ENCODE assay signal across 43 mouse cellular contexts in genomic region chr11:100219304-100219703, GRCm38 (mm10). TPM values are rescaled to one million over a fixed set of nuclear protein-coding genes. Genes with fewer than 3 reads are reported as not detected.
"Had no signal": no experiment of that assay in that cellular context is flagged by ENCODE, and none has a peak within 500 bp of the region (broad histone marks: within the 10 kb centered on the region; RNA-seq: fewer than 3 reads in every experiment).

No protein-coding gene starts in this region.

- DNase-seq: heart, postnatal 10 days; heart, postnatal 14 days; heart, postnatal 36 days; heart, postnatal 4 days; kidney, adult 11 months; kidney, adult 18-20 months; kidney, adult 2 months; kidney, adult 9 months; kidney, postnatal 10 days; kidney, postnatal 14 days; kidney, postnatal 25 days; kidney, postnatal 36 days; kidney, postnatal 4 days; layer of hippocampus, adult 9-11 months; layer of hippocampus, postnatal 36 days had no signal

- H3K36me3 ChIP-seq: heart, embryonic 10.5 days; heart, embryonic 12.5 days; heart, embryonic 13.5 days; heart, embryonic 15.5 days; hindbrain, embryonic 10.5 days; hindbrain, embryonic 12.5 days; hindbrain, embryonic 13.5 days; hindbrain, embryonic 15.5 days; intestine, embryonic 15.5 days; kidney, embryonic 15.5 days had no signal

- H3K27ac ChIP-seq: heart, embryonic 10.5 days; heart, embryonic 13.5 days; heart, embryonic 15.5 days; hindbrain, embryonic 10.5 days; hindbrain, embryonic 12.5 days; hindbrain, embryonic 13.5 days; hindbrain, embryonic 14.5 days; hindbrain, embryonic 15.5 days; hindbrain, postnatal 0 days; intestine, embryonic 15.5 days; kidney, embryonic 15.5 days; kidney, postnatal 0 days; layer of hippocampus, adult 2 months; left cerebral cortex, adult 2 months had no signal

- H3K4me1 ChIP-seq: heart, embryonic 12.5 days; heart, embryonic 13.5 days; heart, embryonic 15.5 days; hindbrain, embryonic 10.5 days; hindbrain, embryonic 12.5 days; hindbrain, embryonic 13.5 days; hindbrain, embryonic 15.5 days; intestine, embryonic 15.5 days; kidney, embryonic 15.5 days had no signal

- H3K9me3 ChIP-seq: heart, embryonic 10.5 days; heart, embryonic 12.5 days; heart, embryonic 13.5 days; heart, embryonic 15.5 days; hindbrain, embryonic 10.5 days; hindbrain, embryonic 13.5 days; hindbrain, embryonic 15.5 days; intestine, embryonic 15.5 days; kidney, embryonic 15.5 days had no signal

- H3K4me3 ChIP-seq: heart, embryonic 10.5 days; heart, embryonic 12.5 days; heart, embryonic 13.5 days; heart, embryonic 15.5 days; hindbrain, embryonic 10.5 days; hindbrain, embryonic 12.5 days; hindbrain, embryonic 13.5 days; hindbrain, embryonic 15.5 days; intestine, embryonic 15.5 days; kidney, embryonic 15.5 days; layer of hippocampus, adult 2 months; left cerebral cortex, adult 2 months had no signal

- H3K27me3 ChIP-seq: heart, embryonic 12.5 days; hindbrain, embryonic 12.5 days; hindbrain, embryonic 13.5 days; hindbrain, embryonic 15.5 days; intestine, embryonic 15.5 days had no signal

RNA-seq across cellular contexts. Expression of gene Krt14, which starts 12.0 kb away (rescaled TPM):
- polyA plus RNA-seq: inflammation-experienced regulatory T-cells, adult 6 months; kidney, embryonic 14.5 days had no signal

RNA-seq across cellular contexts. Expression of gene Krt9, which starts 26.3 kb away (rescaled TPM):
- polyA plus RNA-seq: heart, embryonic 10.5 days; heart, embryonic 11.5 days; heart, embryonic 12.5 days; heart, embryonic 13.5 days; heart, embryonic 14.5 days; heart, embryonic 15.5 days; heart, embryonic 16.5 days; heart, postnatal 0 days; hindbrain, embryonic 10.5 days; hindbrain, embryonic 11.5 days; hindbrain, embryonic 13.5 days; hindbrain, embryonic 14.5 days; hindbrain, embryonic 15.5 days; inflammation-experienced regulatory T-cells, adult 6 months; intestine, embryonic 14.5 days; intestine, embryonic 15.5 days; intestine, embryonic 16.5 days; intestine, postnatal 0 days; kidney, adult 2 months; kidney, embryonic 14.5 days; kidney, embryonic 15.5 days; kidney, embryonic 16.5 days; kidney, postnatal 0 days; large intestine, adult 2 months had no signal

RNA-seq across cellular contexts. Expression of gene Krt16, which starts 29.4 kb away (rescaled TPM):
- polyA plus RNA-seq: heart, embryonic 10.5 days; heart, embryonic 11.5 days; heart, embryonic 12.5 days; heart, embryonic 13.5 days; heart, embryonic 14.5 days; heart, embryonic 15.5 days; heart, postnatal 0 days; hindbrain, embryonic 10.5 days; hindbrain, embryonic 11.5 days; hindbrain, embryonic 12.5 days; hindbrain, embryonic 13.5 days; hindbrain, embryonic 14.5 days; hindbrain, embryonic 15.5 days; hindbrain, embryonic 16.5 days; hindbrain, postnatal 0 days; inflammation-experienced regulatory T-cells, adult 6 months; intestine, embryonic 14.5 days; intestine, embryonic 15.5 days; intestine, embryonic 16.5 days; intestine, postnatal 0 days; kidney, adult 2 months; kidney, embryonic 14.5 days; kidney, embryonic 16.5 days; kidney, postnatal 0 days had no signal

RNA-seq across cellular contexts. Expression of gene Krt42, which starts 50.4 kb away (rescaled TPM):
- polyA plus RNA-seq: heart, embryonic 10.5 days; heart, embryonic 12.5 days; heart, embryonic 13.5 days; heart, embryonic 14.5 days; heart, embryonic 15.5 days; heart, embryonic 16.5 days; heart, postnatal 0 days; hindbrain, embryonic 10.5 days; hindbrain, embryonic 11.5 days; hindbrain, embryonic 12.5 days; hindbrain, embryonic 13.5 days; hindbrain, embryonic 14.5 days; hindbrain, embryonic 15.5 days; hindbrain, embryonic 16.5 days; hindbrain, postnatal 0 days; inflammation-experienced regulatory T-cells, adult 6 months; intestine, embryonic 14.5 days; intestine, embryonic 15.5 days; intestine, embryonic 16.5 days; kidney, adult 2 months; kidney, embryonic 14.5 days; kidney, embryonic 15.5 days; kidney, embryonic 16.5 days; kidney, postnatal 0 days; large intestine, adult 2 months had no signal
